Mouse (Mus musculus): Measurements from ENCODE around the gene Gm28035. TPM values are rescaled to one million over a fixed set of nuclear protein-coding genes. Genes with fewer than 3 reads are reported as not detected.

Gm28035 gene
- total and polyA plus RNA-seq, 3 experiments, result 1.8 to 3.3 TPM; not detected in 1

GRCm38 (mm10) chr2:30236426-30237198 is 3.8 kb upstream of the Gm28035 start:
- Histone ChIP-seq H3K4me3 (ENCODE audit: low read depth, low read length) (peak overlapping the region; percentile 90), H3K9me3 (replicated peaks) (peaks cover 14% of the 10 kb centered on the region), H3K4me1 (ENCODE audit: insufficient read depth, low read depth, low read length) (peaks cover 39% of the 10 kb centered on the region), H3K27me3 (ENCODE audit: insufficient read depth, low read length) (no peaks in the 10 kb centered on the region), H3K36me3 (replicated peaks) (peaks cover 28% of the 10 kb centered on the region)
- DNase-seq (ENCODE audit: low spot score) (no peak), ATAC-seq (ENCODE audit: extremely low read depth, insufficient number of reproducible peaks, low FRiP score, poor library complexity, severe bottlenecking) (no peak)
- TF ChIP-seq POLR2AphosphoS5 (IDR thresholded peaks at IDR 0.05; ENCODE audit: insufficient replicate concordance, low read depth, low read length) (no peak), GATA2 (IDR thresholded peaks at IDR 0.05; ENCODE audit: borderline replicate concordance, low read depth, low read length) (no peak), GATA1 (IDR thresholded peaks at IDR 0.05; ENCODE audit: borderline replicate concordance, low read length) (no peak), CTCF (IDR thresholded peaks at IDR 0.05; ENCODE audit: low read depth, low read length) (no peak), TAL1 (conservative IDR thresholded peaks at IDR 0.05; ENCODE audit: low read depth, low read length) (no peak)

DNA sequence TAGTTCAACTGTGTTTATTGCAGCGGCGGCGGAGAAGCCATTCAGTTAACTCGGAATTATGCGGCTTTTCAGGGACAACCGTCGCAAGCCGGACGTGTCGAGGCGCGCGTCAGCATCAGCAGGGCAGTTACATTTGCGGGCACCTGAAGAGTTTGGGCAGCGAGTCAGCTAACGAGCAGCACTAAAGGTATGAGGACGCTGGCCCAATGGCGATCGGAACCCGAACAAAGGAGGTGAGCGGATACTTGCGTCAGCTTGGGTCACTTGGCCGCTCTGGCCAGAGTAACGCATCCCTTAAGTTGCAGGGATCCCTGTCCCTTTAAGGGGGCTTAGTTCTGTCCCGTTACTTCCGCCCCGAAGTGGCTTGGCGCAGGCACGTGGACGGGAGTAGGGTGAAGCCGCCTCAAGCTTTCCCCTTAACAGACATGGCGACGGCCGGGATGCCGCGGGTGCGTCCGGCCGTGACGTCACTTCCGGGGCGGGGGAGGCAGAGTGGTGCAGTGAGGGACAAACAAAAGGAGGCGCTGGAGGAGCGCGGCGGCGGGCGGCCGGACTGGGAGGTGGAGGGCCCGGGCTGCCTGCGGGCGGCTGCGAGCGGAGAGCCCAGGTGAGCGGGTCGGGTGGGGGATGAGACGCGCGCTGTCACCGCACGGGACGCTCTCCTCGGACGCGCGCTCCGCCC is 3.0 kb upstream of the Gm28035 start, which contains the start of gene Lrrc8a:
Gene Lrrc8a, plus strand, starts transcription at position 517 of the 682 bp plus-strand sequence.
- H3K27me3 ChIP-seq (ENCODE audit: insufficient read depth, low read length), result no peaks in the 10 kb centered on the region
- TF ChIP-seq POLR2AphosphoS5 (IDR thresholded peaks at IDR 0.05; ENCODE audit: insufficient replicate concordance, low read depth, low read length) (0 out of 2 replicates have a peak, but pooled peaks have one; percentile 40), GATA2 (IDR thresholded peaks at IDR 0.05; ENCODE audit: borderline replicate concordance, low read depth, low read length) (no peak)

DNA sequence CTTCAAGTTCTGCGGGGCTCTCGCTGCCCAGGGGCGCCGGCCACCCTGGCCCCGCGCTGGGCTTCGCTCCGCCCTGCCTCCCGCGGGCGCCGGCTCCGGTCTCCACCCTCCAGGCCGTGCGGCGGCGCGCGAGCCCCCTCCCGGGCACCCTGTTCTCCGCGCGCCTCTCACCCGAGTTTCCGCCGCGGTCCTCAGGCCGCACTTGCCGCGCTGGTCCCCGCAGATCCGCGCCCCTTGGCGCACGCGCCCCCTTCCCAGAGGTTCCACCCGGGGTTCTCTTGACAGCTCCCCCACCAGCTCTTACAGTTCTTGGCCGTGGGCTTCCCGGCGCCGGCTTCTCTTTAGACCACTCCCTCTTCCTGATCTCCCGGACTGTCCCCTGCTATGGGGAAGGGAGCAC is 2.5 kb upstream of the Gm28035 start:
- TF ChIP-seq POLR2AphosphoS5 (IDR thresholded peaks at IDR 0.05; ENCODE audit: insufficient replicate concordance, low read depth, low read length), result no peak
- no peak for TF ChIP-seq GATA1 (IDR thresholded peaks at IDR 0.05; ENCODE audit: borderline replicate concordance, low read length)
- no peak for TF ChIP-seq CTCF (IDR thresholded peaks at IDR 0.05; ENCODE audit: low read depth, low read length)
- peaks cover 39% of the 10 kb centered on the region for H3K4me1 ChIP-seq (ENCODE audit: insufficient read depth, low read depth, low read length)
- peaks cover 40% of the 10 kb centered on the region for H3K36me3 ChIP-seq (replicated peaks)
- DNase-seq (ENCODE audit: low spot score) (peak; percentile 67), ATAC-seq (ENCODE audit: extremely low read depth, insufficient number of reproducible peaks, low FRiP score, poor library complexity, severe bottlenecking) (no peak)
- H3K27me3 ChIP-seq (ENCODE audit: insufficient read depth, low read length), result no peaks in the 10 kb centered on the region
- peaks cover 5% of the 10 kb centered on the region for H3K9me3 ChIP-seq (replicated peaks)
- H3K4me3 ChIP-seq (ENCODE audit: low read depth, low read length), result peak overlapping the region; percentile 90

More for the DNA sequence above, 3.0 kb upstream of the Gm28035 start, which contains the start of gene Lrrc8a:
- Histone ChIP-seq H3K4me3 (ENCODE audit: low read depth, low read length) (peak within 1 kb of the TSS; percentile 90), H3K36me3 (replicated peaks) (peaks cover 35% of the 10 kb centered on the region), H3K4me1 (ENCODE audit: insufficient read depth, low read depth, low read length) (peaks cover 39% of the 10 kb centered on the region), H3K9me3 (replicated peaks) (peaks cover 9% of the 10 kb centered on the region)
- ATAC-seq (ENCODE audit: extremely low read depth, insufficient number of reproducible peaks, low FRiP score, poor library complexity, severe bottlenecking) (peak; percentile 89), DNase-seq (ENCODE audit: low spot score) (peak; percentile 95)

DNA sequence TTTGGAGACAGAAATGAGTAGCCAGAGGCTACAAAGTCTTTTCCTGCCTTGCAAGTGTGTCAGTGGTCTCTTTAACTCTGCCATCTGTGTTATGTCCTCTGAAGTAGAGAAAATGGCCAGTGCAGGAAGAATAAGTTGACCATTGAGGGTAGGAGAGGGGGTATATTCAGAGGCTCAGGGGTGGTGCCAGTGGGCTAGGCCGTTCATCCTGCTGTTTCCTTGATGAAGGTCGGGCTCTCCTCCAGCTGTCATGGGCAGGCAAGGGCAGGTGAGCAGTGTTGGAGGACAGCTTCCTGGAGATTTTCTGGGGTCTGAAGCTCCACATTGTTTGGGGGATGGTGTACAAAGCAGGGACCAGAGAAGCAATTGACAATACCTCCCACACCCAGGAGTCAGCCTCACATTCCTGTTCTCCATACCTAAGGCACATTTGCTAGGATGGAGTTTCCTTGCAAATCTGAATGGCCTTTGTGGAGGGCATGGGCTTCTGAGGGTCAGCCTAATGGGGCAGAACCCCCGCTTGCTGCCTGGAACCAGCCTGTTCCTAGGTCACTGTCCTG is 1.4 kb upstream of the Gm28035 start:
- no peak for TF ChIP-seq GATA2 (IDR thresholded peaks at IDR 0.05; ENCODE audit: borderline replicate concordance, low read depth, low read length)
- TF ChIP-seq POLR2AphosphoS5 (IDR thresholded peaks at IDR 0.05; ENCODE audit: insufficient replicate concordance, low read depth, low read length), result no peak
- no peak for TF ChIP-seq CTCF (IDR thresholded peaks at IDR 0.05; ENCODE audit: low read depth, low read length)
- TF ChIP-seq TAL1 (conservative IDR thresholded peaks at IDR 0.05; ENCODE audit: low read depth, low read length), result no peak
- TF ChIP-seq GATA1 (IDR thresholded peaks at IDR 0.05; ENCODE audit: borderline replicate concordance, low read length), result no peak
- DNase-seq (ENCODE audit: low spot score) (no peak), ATAC-seq (ENCODE audit: extremely low read depth, insufficient number of reproducible peaks, low FRiP score, poor library complexity, severe bottlenecking) (no peak)
- Histone ChIP-seq H3K9me3 (replicated peaks) (no peaks in the 10 kb centered on the region), H3K36me3 (replicated peaks) (peaks cover 51% of the 10 kb centered on the region), H3K27me3 (ENCODE audit: insufficient read depth, low read length) (no peaks in the 10 kb centered on the region), H3K4me3 (ENCODE audit: low read depth, low read length) (peak overlapping the region; percentile 90; the same call in 1 of the 2 replicates), H3K4me1 (ENCODE audit: insufficient read depth, low read depth, low read length) (peaks cover 39% of the 10 kb centered on the region)

DNA sequence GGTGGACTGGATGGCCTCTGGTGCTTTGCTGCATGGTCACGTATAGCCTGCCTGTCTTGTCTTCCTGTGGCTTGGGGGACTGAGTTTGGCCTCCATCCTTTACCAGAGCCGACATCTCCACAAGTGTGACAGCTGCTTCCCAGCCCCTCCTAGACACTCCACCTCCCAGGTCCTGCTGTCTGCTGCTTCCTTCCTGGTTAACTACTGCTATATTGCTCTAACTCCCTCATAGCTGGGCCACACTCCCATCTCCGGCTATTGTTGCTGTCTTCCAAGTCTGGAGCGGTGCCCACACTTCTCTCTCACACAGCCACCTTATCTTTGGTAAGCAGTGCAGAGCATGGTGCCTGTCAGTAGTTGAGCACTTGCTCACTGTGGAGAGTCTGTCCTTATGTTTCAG is 590 bp upstream of the Gm28035 start:
- H3K36me3 ChIP-seq (replicated peaks), result peaks cover 59% of the 10 kb centered on the region
- no peak for TF ChIP-seq GATA1 (IDR thresholded peaks at IDR 0.05; ENCODE audit: borderline replicate concordance, low read length)
- TF ChIP-seq TAL1 (conservative IDR thresholded peaks at IDR 0.05; ENCODE audit: low read depth, low read length), result 0 out of 2 replicates have a peak, but pooled peaks have one; percentile 14
- DNase-seq (ENCODE audit: low spot score) (no peak), ATAC-seq (ENCODE audit: extremely low read depth, insufficient number of reproducible peaks, low FRiP score, poor library complexity, severe bottlenecking) (no peak)
- peaks cover 42% of the 10 kb centered on the region for H3K4me1 ChIP-seq (ENCODE audit: insufficient read depth, low read depth, low read length)
- no peaks in the 10 kb centered on the region for H3K9me3 ChIP-seq (replicated peaks)
- no peaks in the 10 kb centered on the region for H3K27me3 ChIP-seq (ENCODE audit: insufficient read depth, low read length)
- peak overlapping the region; percentile 6; the same call in 1 of the 2 replicates for H3K4me3 ChIP-seq (ENCODE audit: low read depth, low read length)

- no peak overlapping the region for H3K4me3 ChIP-seq (ENCODE audit: low read depth, low read length)
- DNase-seq (ENCODE audit: low spot score) (no peak), ATAC-seq (ENCODE audit: extremely low read depth, insufficient number of reproducible peaks, low FRiP score, poor library complexity, severe bottlenecking) (no peak)
- TF ChIP-seq POLR2AphosphoS5 (IDR thresholded peaks at IDR 0.05; ENCODE audit: insufficient replicate concordance, low read depth, low read length) (no peak), CTCF (IDR thresholded peaks at IDR 0.05; ENCODE audit: low read depth, low read length) (no peak), TAL1 (conservative IDR thresholded peaks at IDR 0.05; ENCODE audit: low read depth, low read length) (no peak), GATA2 (IDR thresholded peaks at IDR 0.05; ENCODE audit: borderline replicate concordance, low read depth, low read length) (no peak), GATA1 (IDR thresholded peaks at IDR 0.05; ENCODE audit: borderline replicate concordance, low read length) (no peak)
- H3K36me3 ChIP-seq (replicated peaks), result peaks cover 83% of the 10 kb centered on the region
- H3K4me1 ChIP-seq (ENCODE audit: insufficient read depth, low read depth, low read length), result peaks cover 40% of the 10 kb centered on the region
- no peaks in the 10 kb centered on the region for H3K9me3 ChIP-seq (replicated peaks)
- no peaks in the 10 kb centered on the region for H3K27me3 ChIP-seq (ENCODE audit: insufficient read depth, low read length)
These were observed 2.1 kb downstream of the Gm28035 start for GRCm38 (mm10) chr2:30242509-30242908.

Data from G1E (cell line).